Mouse (Mus musculus) brain, embryonic 14.5 days (tissue): ENCODE results near the gene Trak1.

Experiments used
- CTCF ChIP-seq: fragments of 200-500 bp; IDR thresholded peaks from 2 replicates; pipeline ENCODE4 v1.5.1; 2012; ENCODE audit warnings: inconsistent platforms, mild to moderate bottlenecking, moderate library complexity, borderline replicate concordance; ENCODE audit not compliant: insufficient read depth, insufficient read length; ENCODE audit errors: extremely low read depth
- POLR2A ChIP-seq: fragments of 200-500 bp; IDR thresholded peaks from 2 replicates; pipeline ENCODE4 v1.6.1; 2012; ENCODE audit warnings: mild to moderate bottlenecking, inconsistent platforms, borderline replicate concordance; ENCODE audit not compliant: poor library complexity, insufficient read depth, insufficient read length, severe bottlenecking; ENCODE audit errors: extremely low read depth

DNA sequence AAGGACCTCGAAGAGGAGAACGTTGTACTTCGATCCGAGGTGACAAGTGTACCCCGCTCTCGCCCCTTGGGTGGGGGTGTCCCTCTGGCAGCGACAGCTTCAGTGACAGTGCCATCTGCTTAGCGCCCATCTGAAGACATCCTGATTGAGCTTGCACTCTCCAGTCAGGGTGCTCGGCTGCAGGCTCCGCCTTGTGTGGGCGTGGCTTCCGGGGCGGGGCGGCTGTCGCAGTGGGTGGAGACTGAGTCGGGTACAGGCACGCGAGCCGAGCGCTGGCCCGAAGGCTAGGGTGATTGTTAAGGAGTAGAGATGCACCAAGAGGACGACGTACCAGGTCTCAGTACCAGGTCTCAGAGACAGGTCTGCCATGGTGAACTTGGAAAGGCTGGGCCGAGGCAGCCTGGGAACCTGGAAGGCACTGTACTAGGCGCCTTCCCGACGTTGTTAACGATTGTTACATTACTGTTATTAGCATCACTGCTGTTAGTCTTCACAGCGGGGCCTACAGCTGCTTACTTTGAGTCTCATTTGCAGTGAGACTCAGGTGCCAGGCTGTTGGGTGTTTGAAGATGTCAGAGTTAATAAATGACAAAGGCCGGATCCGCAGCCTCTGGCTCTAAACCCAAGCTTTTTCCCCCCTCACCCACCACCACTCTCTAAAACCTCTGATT, 146.5 kb downstream of the Trak1 start:
- TF ChIP-seq CTCF (no peak), POLR2A (no peak)
